Mouse (Mus musculus) heart, adult 2 months (tissue): ENCODE results near the gene Gpr135. TPM values are rescaled to one million over a fixed set of nuclear protein-coding genes. Genes with fewer than 3 reads are reported as not detected.
"Not testable (repeated sequence)": the region's sequence is repeated elsewhere in the genome, so short reads cannot be mapped to it uniquely, and the experiment has no call there.

Source experiments
- DNase-seq, 2 experiments: peaks; one replicate each; pipeline ENCODE4 v3.0.0; 2021
- H3K27ac ChIP-seq: fragments of 200-600 bp; 2 replicates; pipeline ENCODE4 v1.8.1; 2022
- H3K27me3 ChIP-seq: fragments of 200-500 bp; 2 replicates; pipeline ENCODE4 v1.6.1; 2012; ENCODE audit warnings: mild to moderate bottlenecking, low read length, inconsistent platforms, mixed read lengths; ENCODE audit not compliant: control insufficient read depth, insufficient read depth
- H3K36me3 ChIP-seq: fragments of 200-500 bp; 2 replicates; pipeline ENCODE4 v1.6.1; 2012; ENCODE audit warnings: low read length, inconsistent platforms; ENCODE audit not compliant: control insufficient read depth, insufficient read depth
- H3K4me1 ChIP-seq: fragments of 200-500 bp; 2 replicates; pipeline ENCODE4 v1.6.1; 2011; ENCODE audit warnings: low read length; ENCODE audit not compliant: control insufficient read depth, insufficient read depth
- H3K4me3 ChIP-seq: fragments of 200-600 bp; 2 replicates; pipeline ENCODE4 v1.8.1; 2022
- H3K79me2 ChIP-seq: fragments of 200-500 bp; replicated peaks from 2 replicates; pipeline ENCODE4 v1.6.1; 2012; ENCODE audit warnings: mild to moderate bottlenecking, inconsistent platforms, low read length, moderate library complexity, mixed read lengths; ENCODE audit not compliant: control insufficient read depth, insufficient read depth
- H3K9ac ChIP-seq: fragments of 200-500 bp; 2 replicates; pipeline ENCODE4 v1.6.1; 2012; ENCODE audit warnings: low read depth, mild to moderate bottlenecking, control low read depth, inconsistent platforms, low read length, mixed read lengths
- CTCF ChIP-seq: fragments of 200-600 bp; IDR thresholded peaks from 2 replicates; pipeline ENCODE4 v1.8.1; 2022; ENCODE audit warnings: antibody characterized with exemption, mild to moderate bottlenecking, moderate library complexity
- EP300 ChIP-seq: fragments of 200-500 bp; IDR thresholded peaks from 2 replicates; pipeline ENCODE4 v1.6.1; 2011; ENCODE audit warnings: low read depth, low read length, control low read depth; ENCODE audit not compliant: insufficient read depth
- POLR2A ChIP-seq: fragments of 200-500 bp; IDR thresholded peaks from 2 replicates; pipeline ENCODE4 v1.6.1; 2011; ENCODE audit warnings: mild to moderate bottlenecking, low read depth, low read length, control low read depth; ENCODE audit not compliant: insufficient read depth
- WGBS: fragments of 180-500 bp; shearing (Covaris S2); methylation state at CpG from one replicate; pipeline ENCODE4 v1.1.7; 2018; 5-methylcytosine and 5-hydroxymethylcytosine counted together
- intact Hi-C: fragments of 180-260 bp; cut with DNase I; formaldehyde crosslinking; loops from one replicate; pipeline ENCODE4 v1.15.1; 2025
- polyA plus RNA-seq: library from polyadenylated mRNA; depleted of rRNA; stranded (reverse); fragments of >200 nt; gene quantifications from 2 replicates; pipeline ENCODE4 v1.2.3, GENCODE M21; 2012
- total RNA-seq, 2 experiments: library from RNA; stranded (reverse); gene quantifications; 2 replicates each; pipeline ENCODE4 v1.2.3; 2021

Gene Gpr135
- total and polyA plus RNA-seq, 3 experiments = 0.27 to 0.78 (median 0.31) TPM

GRCm38 (mm10) chr12:72069626-72070326 is 1.1 kb downstream of the Gpr135 start:
- TF ChIP-seq EP300 (no peak), POLR2A (no peak), CTCF (no peak)
- peak overlapping the region; percentile 24 for H3K9ac ChIP-seq
- intact Hi-C loops = loop anchor here (1.0 kb wide), 2 partner anchors 15 to 35 kb away; no protein-coding TSS in a partner anchor
- no peaks in the 10 kb centered on the region for H3K79me2 ChIP-seq
- 15% methylated on average over 40 of the region's 40 CpGs for WGBS
- peak overlapping the region; percentile 70 for H3K4me3 ChIP-seq
- no peaks in the 10 kb centered on the region for H3K27me3 ChIP-seq
- H3K27ac ChIP-seq = no peak overlapping the region; the same call in 1 of the 2 replicates
- no peaks in the 10 kb centered on the region for H3K4me1 ChIP-seq
- no peaks in the 10 kb centered on the region for H3K36me3 ChIP-seq
- no peak for DNase-seq

- Histone ChIP-seq H3K79me2 (no peaks in the 10 kb centered on the region), H3K36me3 (no peaks in the 10 kb centered on the region), H3K4me3 (no peak overlapping the region), H3K4me1 (no peaks in the 10 kb centered on the region), H3K27ac (no peak overlapping the region), H3K9ac (no peak overlapping the region), H3K27me3 (no peaks in the 10 kb centered on the region)
- intact Hi-C loops = no loop called here
- TF ChIP-seq POLR2A (no peak), CTCF (no peak), EP300 (no peak)
- DNase-seq = no peak
- 86% methylated on average over 1 of the region's 1 CpGs for WGBS
Measured at GRCm38 (mm10) chr12:72057780-72058179, 13.1 kb downstream of the Gpr135 start.

- Histone ChIP-seq H3K9ac (no peak overlapping the region), H3K27ac (no peak overlapping the region), H3K27me3 (no peaks in the 10 kb centered on the region), H3K36me3 (no peaks in the 10 kb centered on the region), H3K79me2 (no peaks in the 10 kb centered on the region), H3K4me3 (no peak overlapping the region), H3K4me1 (no peaks in the 10 kb centered on the region)
- 65% methylated on average over 6 of the region's 6 CpGs for WGBS
- intact Hi-C loops = no loop called here
- DNase-seq = no peak
- TF ChIP-seq POLR2A (no peak), EP300 (no peak), CTCF (no peak)
Measured at GRCm38 (mm10) chr12:72053851-72054250, 17.1 kb downstream of the Gpr135 start.

GRCm38 (mm10) chr12:72053303-72053702 is 17.6 kb downstream of the Gpr135 start:
- H3K4me1 ChIP-seq = no peaks in the 10 kb centered on the region
- no peaks in the 10 kb centered on the region for H3K79me2 ChIP-seq
- DNase-seq = no peak
- TF ChIP-seq CTCF = peak; percentile 78
- no peak for TF ChIP-seq EP300
- no peak for TF ChIP-seq POLR2A
- no peak overlapping the region for H3K4me3 ChIP-seq
- H3K27ac ChIP-seq = no peak overlapping the region
- H3K27me3 ChIP-seq = no peaks in the 10 kb centered on the region
- WGBS = 31% methylated on average over 6 of the region's 6 CpGs
- intact Hi-C loops = no loop called here
- no peaks in the 10 kb centered on the region for H3K36me3 ChIP-seq
- H3K9ac ChIP-seq = no peak overlapping the region

- Histone ChIP-seq H3K9ac (no peak overlapping the region), H3K4me3 (no peak overlapping the region), H3K36me3 (no peaks in the 10 kb centered on the region), H3K27me3 (no peaks in the 10 kb centered on the region), H3K79me2 (no peaks in the 10 kb centered on the region), H3K4me1 (no peaks in the 10 kb centered on the region), H3K27ac (no peak overlapping the region)
- no peak for DNase-seq
- WGBS = 79% methylated on average over 6 of the region's 6 CpGs
- intact Hi-C loops = no loop called here
- TF ChIP-seq POLR2A = no peak
- no peak for TF ChIP-seq EP300
- no peak for TF ChIP-seq CTCF
Measured at GRCm38 (mm10) chr12:72052571-72052970, 18.4 kb downstream of the Gpr135 start.

GRCm38 (mm10) chr12:72050821-72051220 is 20.1 kb downstream of the Gpr135 start:
- H3K4me1 ChIP-seq = no peaks in the 10 kb centered on the region
- no peak for DNase-seq
- intact Hi-C loops = no loop called here
- H3K4me3 ChIP-seq = no peak overlapping the region
- no peaks in the 10 kb centered on the region for H3K79me2 ChIP-seq
- no peak for TF ChIP-seq CTCF
- TF ChIP-seq POLR2A = no peak
- no peak for TF ChIP-seq EP300
- whole genome bisulfite sequencing = 88% methylated on average over 4 of the region's 4 CpGs
- no peak overlapping the region for H3K9ac ChIP-seq
- no peaks in the 10 kb centered on the region for H3K27me3 ChIP-seq
- no peak overlapping the region for H3K27ac ChIP-seq
- H3K36me3 ChIP-seq = no peaks in the 10 kb centered on the region

- intact Hi-C loops = not testable (repeated sequence)
Measured at GRCm38 (mm10) chr12:72050156-72050555, 20.8 kb downstream of the Gpr135 start.

More at GRCm38 (mm10) chr12:72050156-72050555, 20.8 kb downstream of the Gpr135 start:
- not testable (repeated sequence) for H3K36me3 ChIP-seq, H3K27ac ChIP-seq, H3K79me2 ChIP-seq, DNase-seq, H3K4me3 ChIP-seq, H3K4me1 ChIP-seq, H3K27me3 ChIP-seq, H3K9ac ChIP-seq
- WGBS = 87% methylated on average over 5 of the region's 5 CpGs
